Mouse (Mus musculus): ENCODE data around the gene Hnf1a. TPM values are rescaled to one million over a fixed set of nuclear protein-coding genes. Genes with fewer than 3 reads are reported as not detected.

Gene Hnf1a
- total and polyA plus RNA-seq, 3 experiments = not detected

- no peaks in the 10 kb centered on the region for H3K27me3 ChIP-seq (ENCODE audit: control insufficient read depth, insufficient read depth, low read length)
- H3K4me3 ChIP-seq = no peak overlapping the region
- H3K27ac ChIP-seq = no peak overlapping the region
- no peak for DNase-seq
- no peak overlapping the region for H3K9ac ChIP-seq (ENCODE audit: low read depth, low read length)
- H3K36me3 ChIP-seq (ENCODE audit: control insufficient read depth, insufficient read depth, low read length) = no peaks in the 10 kb centered on the region
- H3K4me1 ChIP-seq (ENCODE audit: control insufficient read depth, insufficient read depth, low read length) = no peaks in the 10 kb centered on the region
- TF ChIP-seq CTCF (IDR thresholded peaks at IDR 0.05) = no peak
- TF ChIP-seq POLR2A (IDR thresholded peaks at IDR 0.05; ENCODE audit: insufficient read depth, low read depth, low read length) = no peak
- TF ChIP-seq EP300 (IDR thresholded peaks at IDR 0.05; ENCODE audit: insufficient read depth, low read depth, low read length) = no peak
- intact Hi-C loops (cut with DNase I) = no loop called here
- 35% methylated on average over 6 of the region's 6 CpGs for WGBS
- no peaks in the 10 kb centered on the region for H3K79me2 ChIP-seq (replicated peaks; ENCODE audit: control insufficient read depth, insufficient read depth, low read length)
Observed at GRCm38 (mm10) chr5:114997327-114997726, 26.4 kb upstream of the Hnf1a start.

GRCm38 (mm10) chr5:114996447-114996846 is 25.6 kb upstream of the Hnf1a start:
- H3K9ac ChIP-seq (ENCODE audit: low read depth, low read length) = no peak overlapping the region
- no peak for DNase-seq
- H3K27ac ChIP-seq = no peak overlapping the region
- intact Hi-C loops (cut with DNase I) = no loop called here
- TF ChIP-seq EP300 (IDR thresholded peaks at IDR 0.05; ENCODE audit: insufficient read depth, low read depth, low read length) = no peak
- TF ChIP-seq CTCF (IDR thresholded peaks at IDR 0.05) = no peak
- TF ChIP-seq POLR2A (IDR thresholded peaks at IDR 0.05; ENCODE audit: insufficient read depth, low read depth, low read length) = no peak
- 67% methylated on average over 16 of the region's 16 CpGs for WGBS
- no peaks in the 10 kb centered on the region for H3K4me1 ChIP-seq (ENCODE audit: control insufficient read depth, insufficient read depth, low read length)
- H3K4me3 ChIP-seq = no peak overlapping the region
- H3K79me2 ChIP-seq (replicated peaks; ENCODE audit: control insufficient read depth, insufficient read depth, low read length) = no peaks in the 10 kb centered on the region
- H3K27me3 ChIP-seq (ENCODE audit: control insufficient read depth, insufficient read depth, low read length) = no peaks in the 10 kb centered on the region
- no peaks in the 10 kb centered on the region for H3K36me3 ChIP-seq (ENCODE audit: control insufficient read depth, insufficient read depth, low read length)

GRCm38 (mm10) chr5:114985074-114985473 is 14.2 kb upstream of the Hnf1a start:
- no peak overlapping the region for H3K9ac ChIP-seq (ENCODE audit: low read depth, low read length)
- TF ChIP-seq POLR2A (IDR thresholded peaks at IDR 0.05; ENCODE audit: insufficient read depth, low read depth, low read length) (no peak), EP300 (IDR thresholded peaks at IDR 0.05; ENCODE audit: insufficient read depth, low read depth, low read length) (no peak), CTCF (IDR thresholded peaks at IDR 0.05) (no peak)
- no peak for DNase-seq
- no peaks in the 10 kb centered on the region for H3K27me3 ChIP-seq (ENCODE audit: control insufficient read depth, insufficient read depth, low read length)
- H3K79me2 ChIP-seq (replicated peaks; ENCODE audit: control insufficient read depth, insufficient read depth, low read length) = no peaks in the 10 kb centered on the region
- intact Hi-C loops (cut with DNase I) = no loop called here
- no peaks in the 10 kb centered on the region for H3K4me1 ChIP-seq (ENCODE audit: control insufficient read depth, insufficient read depth, low read length)
- no peak overlapping the region for H3K4me3 ChIP-seq
- H3K27ac ChIP-seq = no peak overlapping the region
- no peaks in the 10 kb centered on the region for H3K36me3 ChIP-seq (ENCODE audit: control insufficient read depth, insufficient read depth, low read length)

- DNase-seq = no peak
- Histone ChIP-seq H3K9ac (ENCODE audit: low read depth, low read length) (no peak overlapping the region), H3K27ac (no peak overlapping the region), H3K79me2 (replicated peaks; ENCODE audit: control insufficient read depth, insufficient read depth, low read length) (no peaks in the 10 kb centered on the region), H3K27me3 (ENCODE audit: control insufficient read depth, insufficient read depth, low read length) (no peaks in the 10 kb centered on the region), H3K36me3 (ENCODE audit: control insufficient read depth, insufficient read depth, low read length) (no peaks in the 10 kb centered on the region), H3K4me3 (no peak overlapping the region), H3K4me1 (ENCODE audit: control insufficient read depth, insufficient read depth, low read length) (peaks cover 2% of the 10 kb centered on the region; the same call in 1 of the 2 replicates)
- TF ChIP-seq CTCF (IDR thresholded peaks at IDR 0.05) (no peak), EP300 (IDR thresholded peaks at IDR 0.05; ENCODE audit: insufficient read depth, low read depth, low read length) (no peak), POLR2A (IDR thresholded peaks at IDR 0.05; ENCODE audit: insufficient read depth, low read depth, low read length) (no peak)
- intact Hi-C loops (cut with DNase I) = no loop called here
- WGBS = 65% methylated on average over 15 of the region's 15 CpGs
Observed at GRCm38 (mm10) chr5:114982001-114982400, 11.1 kb upstream of the Hnf1a start.

GRCm38 (mm10) chr5:114980122-114980748 is 9.3 kb upstream of the Hnf1a start:
- H3K4me1 ChIP-seq (ENCODE audit: control insufficient read depth, insufficient read depth, low read length) = peaks cover 2% of the 10 kb centered on the region; the same call in 1 of the 2 replicates
- H3K27ac ChIP-seq = peak overlapping the region; percentile 71

More at GRCm38 (mm10) chr5:114980122-114980748, 9.3 kb upstream of the Hnf1a start:
- Histone ChIP-seq H3K36me3 (ENCODE audit: control insufficient read depth, insufficient read depth, low read length) (no peaks in the 10 kb centered on the region), H3K4me3 (peak overlapping the region; percentile 53), H3K9ac (ENCODE audit: low read depth, low read length) (peak overlapping the region; percentile 37), H3K27me3 (ENCODE audit: control insufficient read depth, insufficient read depth, low read length) (no peaks in the 10 kb centered on the region), H3K79me2 (replicated peaks; ENCODE audit: control insufficient read depth, insufficient read depth, low read length) (no peaks in the 10 kb centered on the region)
- intact Hi-C loops (cut with DNase I) = no loop called here
- TF ChIP-seq POLR2A (IDR thresholded peaks at IDR 0.05; ENCODE audit: insufficient read depth, low read depth, low read length) (no peak), CTCF (IDR thresholded peaks at IDR 0.05) (no peak), EP300 (IDR thresholded peaks at IDR 0.05; ENCODE audit: insufficient read depth, low read depth, low read length) (0 out of 2 replicates have a peak, but pooled peaks have one; percentile 1)
- 26% methylated on average over 16 of the region's 16 CpGs for WGBS
- DNase-seq = peak; percentile 22 to 40
